Mouse (Mus musculus) stomach, embryonic 16.5 days (tissue): ENCODE measurements around the gene Gpd1. TPM values are rescaled to one million over a fixed set of nuclear protein-coding genes. Genes with fewer than 3 reads are reported as not detected.

Experiments
- ATAC-seq: fragments of 200-750 bp; cut with Nextera tagmentation; 2 replicates; pipeline ENCODE4 v1.8.0; 2017; ENCODE audit warnings: moderate number of reproducible peaks, moderate TSS enrichment; ENCODE audit not compliant: insufficient read depth, low FRiP score
- H3K27ac ChIP-seq: fragments of 300-500 bp; sonication (generic); 2 replicates; pipeline ENCODE4 v1.5.1; 2014; ENCODE audit warnings: low read length
- H3K27me3 ChIP-seq: fragments of 300-500 bp; sonication (generic); 2 replicates; pipeline ENCODE4 v1.6.1; 2014; ENCODE audit warnings: low read length, control low read depth, mixed read lengths; ENCODE audit not compliant: control insufficient read depth, insufficient read depth
- H3K36me3 ChIP-seq: fragments of 300-500 bp; sonication (generic); 2 replicates; pipeline ENCODE4 v1.6.1; 2014; ENCODE audit warnings: low read length; ENCODE audit not compliant: control insufficient read depth, insufficient read depth
- H3K4me1 ChIP-seq: fragments of 300-500 bp; sonication (generic); 2 replicates; pipeline ENCODE4 v1.6.1; 2014; ENCODE audit warnings: low read length, control low read depth, mixed read lengths; ENCODE audit not compliant: control insufficient read depth, insufficient read depth
- H3K4me2 ChIP-seq: fragments of 300-500 bp; sonication (generic); 2 replicates; pipeline ENCODE4 v1.6.1; 2014; ENCODE audit warnings: low read depth, low read length, mixed read lengths
- H3K4me3 ChIP-seq: fragments of 300-500 bp; sonication (generic); replicated peaks from 2 replicates; pipeline ENCODE4 v1.5.1; 2014; ENCODE audit warnings: mild to moderate bottlenecking, low read length
- H3K9ac ChIP-seq: fragments of 300-500 bp; sonication (generic); 2 replicates; pipeline ENCODE4 v1.6.1; 2014; ENCODE audit warnings: low read length
- H3K9me3 ChIP-seq: fragments of 300-500 bp; sonication (generic); replicated peaks from 2 replicates; pipeline ENCODE4 v1.6.1; 2016; ENCODE audit warnings: low read length, control low read depth; ENCODE audit not compliant: control insufficient read depth
- WGBS: fragments of 180-500 bp; shearing (Covaris S2); extraction: QIAGEN DNeasy Blood & Tissue Kit; methylation state at CpG from one replicate; pipeline ENCODE4 v1.1.7; 2014; 5-methylcytosine and 5-hydroxymethylcytosine counted together
- polyA plus RNA-seq: library from polyadenylated mRNA; unstranded; fragments of >200 nt; fragmentation: Nextera tagmentation; extraction: Ambion mirVana; gene quantifications from 2 replicates; pipeline ENCODE4 v1.2.1, GENCODE M21; 2015

Gene Gpd1
- polyA plus RNA-seq = 7.4 and 9.2 TPM in 2 replicates

DNA sequence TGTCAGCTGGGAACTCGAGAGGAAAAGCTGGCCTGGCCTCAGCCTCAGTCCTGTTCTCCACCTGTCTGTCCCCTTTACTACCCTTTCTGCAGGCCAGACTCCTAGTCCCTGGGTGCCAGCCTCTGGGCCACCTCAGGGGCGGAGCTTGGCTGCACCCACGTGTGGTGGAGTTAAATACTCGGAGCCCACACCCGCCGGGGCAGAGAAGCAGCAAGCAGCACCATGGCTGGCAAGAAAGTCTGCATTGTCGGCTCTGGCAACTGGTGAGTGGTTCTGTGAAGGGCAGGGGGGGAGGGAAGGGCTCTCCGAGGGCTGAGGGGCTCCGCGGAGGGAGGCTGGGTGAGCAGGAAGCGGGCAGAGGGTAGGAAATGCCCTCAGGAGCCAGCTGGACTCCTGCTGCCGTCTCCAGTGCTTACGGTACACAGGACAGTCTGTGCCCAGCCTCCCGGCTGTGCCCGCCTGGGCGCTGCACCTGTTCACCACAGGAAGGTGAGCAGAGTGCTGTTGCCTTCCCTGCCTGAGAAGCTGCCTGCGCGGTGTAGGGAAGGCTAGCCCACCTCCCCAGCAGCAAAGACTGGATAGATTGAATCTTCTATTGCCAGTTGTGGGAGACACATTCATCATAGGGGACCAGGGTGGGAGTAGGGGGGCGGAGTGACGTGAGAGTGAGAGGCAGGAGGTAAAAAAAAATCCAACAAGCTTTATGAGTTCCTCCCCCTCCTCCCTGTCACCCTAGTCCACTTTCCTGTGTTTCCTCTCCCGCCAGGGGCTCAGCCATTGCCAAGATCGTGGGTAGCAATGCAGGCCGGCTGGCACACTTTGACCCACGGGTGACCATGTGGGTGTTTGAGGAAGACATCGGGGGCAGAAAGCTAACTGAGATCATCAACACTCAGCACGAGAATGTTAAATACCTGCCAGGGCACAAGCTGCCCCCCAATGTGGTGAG lies at the start of gene Gpd1:
Gpd1 (plus strand) TSS at position 130 of the 949 bp plus-strand sequence.
- Histone ChIP-seq H3K9me3 (no peaks in the 10 kb centered on the region), H3K4me1 (no peaks in the 10 kb centered on the region), H3K4me2 (no peak within 1 kb of the TSS), H3K9ac (peak within 1 kb of the TSS; percentile 48), H3K27me3 (no peaks in the 10 kb centered on the region), H3K27ac (no peak within 1 kb of the TSS), H3K4me3 (no peak within 1 kb of the TSS), H3K36me3 (0 out of 2 replicates have a peak, but pooled peaks cover 7% of the 10 kb centered on the region)
- 0 out of 2 replicates have a peak, but pooled peaks have one; percentile 27 for ATAC-seq
- 63% methylated on average over 25 of the region's 26 CpGs for WGBS

DNA sequence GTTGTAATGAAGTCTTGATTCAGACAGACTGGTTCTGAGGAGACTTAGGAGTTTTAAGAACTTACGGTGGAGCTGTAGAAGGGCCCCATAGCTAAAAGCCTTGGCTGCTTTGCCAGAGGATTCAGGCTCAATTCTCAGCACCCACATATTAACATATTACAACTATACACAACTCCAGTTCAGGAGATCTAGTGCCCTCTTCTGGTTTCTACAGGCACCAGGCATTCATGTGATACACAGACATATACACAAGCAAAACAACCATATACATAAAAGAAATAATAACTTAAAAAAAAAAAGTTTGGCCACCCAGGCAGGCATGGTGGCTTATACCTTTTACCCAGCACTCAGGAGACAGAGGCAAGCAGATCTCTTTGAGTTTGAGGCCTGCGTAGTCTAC lies 49.8 kb upstream of the Gpd1 start:
- peaks cover 34% of the 10 kb centered on the region for H3K27me3 ChIP-seq
- no peak overlapping the region for H3K9ac ChIP-seq
- no peak overlapping the region for H3K27ac ChIP-seq
- H3K4me2 ChIP-seq = no peak overlapping the region
- no peak for ATAC-seq
- H3K4me1 ChIP-seq = peaks cover 14% of the 10 kb centered on the region
- WGBS = 97% methylated on average over 2 of the region's 2 CpGs
- no peak overlapping the region for H3K4me3 ChIP-seq
- H3K36me3 ChIP-seq = no peaks in the 10 kb centered on the region
- H3K9me3 ChIP-seq = no peaks in the 10 kb centered on the region

DNA sequence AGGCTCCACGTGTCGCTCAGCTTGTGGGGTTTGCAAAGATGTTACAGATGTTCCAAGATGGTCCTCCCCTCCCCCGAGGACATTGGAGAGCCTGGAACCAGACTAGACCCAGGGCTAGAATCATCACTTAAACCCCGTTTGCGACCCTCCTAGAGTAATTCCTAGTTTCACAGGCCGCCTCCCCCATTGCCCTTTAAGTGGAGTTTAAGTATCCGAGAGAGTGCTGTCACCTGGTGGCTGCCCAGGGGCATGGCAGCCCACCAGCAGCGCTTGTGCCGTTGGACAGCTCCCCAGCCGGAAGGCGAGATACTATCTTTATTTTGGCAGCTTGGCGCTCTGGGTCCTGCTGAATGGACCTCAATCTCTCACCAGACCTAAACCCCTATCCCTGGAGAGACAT lies 48.4 kb upstream of the Gpd1 start:
- peaks cover 38% of the 10 kb centered on the region for H3K27me3 ChIP-seq
- no peak overlapping the region for H3K4me2 ChIP-seq
- H3K9me3 ChIP-seq = no peaks in the 10 kb centered on the region
- H3K27ac ChIP-seq = no peak overlapping the region
- H3K9ac ChIP-seq = no peak overlapping the region
- peaks cover 14% of the 10 kb centered on the region for H3K4me1 ChIP-seq
- 2% methylated on average over 12 of the region's 12 CpGs for WGBS
- no peaks in the 10 kb centered on the region for H3K36me3 ChIP-seq
- no peak overlapping the region for H3K4me3 ChIP-seq
- no peak for ATAC-seq

DNA sequence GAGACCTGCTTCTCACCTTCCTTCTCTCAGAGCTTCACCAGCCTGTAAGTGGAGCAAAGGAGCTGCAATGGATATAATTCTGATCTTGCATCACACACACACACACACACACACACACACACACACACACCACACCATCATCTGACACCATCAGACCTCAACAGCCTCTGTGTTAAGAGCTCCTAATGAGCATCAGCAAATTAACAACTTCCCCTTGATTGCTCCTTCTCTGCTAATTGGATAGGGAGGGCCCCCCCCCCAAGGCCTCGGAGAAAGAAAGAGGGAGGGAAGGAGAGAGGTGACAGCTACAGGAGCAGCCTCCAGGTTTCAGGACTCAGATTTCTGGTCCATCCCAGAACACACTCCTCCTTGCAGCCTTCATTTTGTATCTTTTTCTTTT lies 47.9 kb upstream of the Gpd1 start:
- ATAC-seq = no peak
- no peak overlapping the region for H3K4me3 ChIP-seq
- 0% methylated on average over 1 of the region's 1 CpGs for WGBS
- no peaks in the 10 kb centered on the region for H3K9me3 ChIP-seq
- no peak overlapping the region for H3K27ac ChIP-seq
- H3K4me2 ChIP-seq = no peak overlapping the region
- peaks cover 38% of the 10 kb centered on the region for H3K27me3 ChIP-seq
- no peak overlapping the region for H3K9ac ChIP-seq
- H3K4me1 ChIP-seq = peaks cover 10% of the 10 kb centered on the region
- H3K36me3 ChIP-seq = no peaks in the 10 kb centered on the region

DNA sequence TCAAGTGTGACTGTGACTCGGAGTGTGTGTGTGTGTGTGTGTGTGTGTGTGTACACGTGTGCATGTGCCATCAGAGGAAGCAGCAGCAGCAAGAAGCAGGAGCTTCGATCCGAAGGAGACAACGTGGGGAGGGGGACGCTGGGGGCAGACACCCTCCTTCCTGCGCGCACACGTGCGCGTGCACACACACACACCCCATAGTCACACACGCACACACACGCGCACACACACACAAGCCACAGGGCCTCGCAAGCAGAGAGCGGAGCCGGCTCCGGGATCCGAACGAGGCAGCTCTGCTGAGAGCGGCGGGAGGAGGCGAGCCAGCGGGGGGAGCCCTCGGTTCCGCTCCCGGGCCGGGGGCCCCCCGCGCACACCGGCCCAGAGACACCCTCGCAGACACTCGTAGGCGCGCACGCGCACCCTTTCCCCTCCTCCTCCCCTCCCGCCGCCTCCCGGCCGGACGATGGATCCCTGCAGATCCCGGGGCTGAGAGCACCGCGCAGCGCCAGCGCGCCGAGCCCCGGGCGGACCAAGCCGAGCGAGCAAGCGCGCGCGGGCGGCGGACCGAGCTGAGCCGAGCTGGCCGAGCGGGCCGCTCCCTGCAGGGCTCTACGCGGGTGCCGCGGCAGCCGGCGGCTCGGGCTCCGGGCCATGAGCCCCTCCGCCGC lies 47.0 kb upstream of the Gpd1 start, which contains the start of gene Asic1:
Asic1 (plus strand) TSS at position 215 of the 668 bp plus-strand sequence.
- H3K9me3 ChIP-seq = no peaks in the 10 kb centered on the region
- H3K4me2 ChIP-seq = peak within 1 kb of the TSS; percentile 99
- ATAC-seq = peak; percentile 87
- WGBS = under 1% methylated on average over 43 of the region's 74 CpGs
- H3K9ac ChIP-seq = peak within 1 kb of the TSS; percentile 73
- H3K27me3 ChIP-seq = peaks cover 38% of the 10 kb centered on the region
- peak within 1 kb of the TSS; percentile 57 for H3K4me3 ChIP-seq
- no peak within 1 kb of the TSS for H3K27ac ChIP-seq
- peaks cover 5% of the 10 kb centered on the region for H3K4me1 ChIP-seq
- no peaks in the 10 kb centered on the region for H3K36me3 ChIP-seq

DNA sequence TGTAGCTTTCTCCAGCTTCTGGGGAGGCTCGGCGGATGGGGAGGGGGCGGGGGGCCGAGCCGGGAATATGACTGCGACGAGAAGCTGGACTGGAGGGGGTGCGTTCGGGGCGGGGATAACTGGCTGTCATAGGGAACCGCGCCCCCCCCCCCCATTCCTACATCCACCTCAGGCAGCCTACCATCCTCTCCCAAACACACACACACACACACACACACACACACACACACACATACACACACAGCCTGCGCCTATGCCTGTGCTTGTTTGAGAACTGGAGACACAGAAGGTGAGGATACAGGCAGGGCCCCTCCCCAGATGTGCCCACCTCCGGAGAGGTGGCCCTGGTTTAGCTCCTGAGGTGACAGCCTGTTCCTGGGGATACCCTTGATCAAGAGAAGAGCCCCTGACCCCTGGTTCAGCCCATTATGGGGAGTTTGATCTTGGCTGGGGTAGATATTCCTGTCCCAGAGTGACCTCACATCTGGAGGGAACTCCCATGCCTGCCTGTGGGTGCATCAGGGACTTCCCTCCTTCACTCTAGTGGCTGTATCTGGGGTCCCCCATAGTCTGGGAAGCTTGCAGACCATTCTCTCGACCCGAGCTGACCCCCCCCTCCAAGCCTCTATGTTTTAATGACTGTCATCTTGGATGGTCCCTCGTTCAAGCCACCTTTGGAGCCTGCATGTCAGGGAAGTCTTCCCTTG lies 46.2 kb upstream of the Gpd1 start:
- peaks cover 38% of the 10 kb centered on the region for H3K27me3 ChIP-seq
- peaks cover 3% of the 10 kb centered on the region for H3K4me1 ChIP-seq

DNA sequence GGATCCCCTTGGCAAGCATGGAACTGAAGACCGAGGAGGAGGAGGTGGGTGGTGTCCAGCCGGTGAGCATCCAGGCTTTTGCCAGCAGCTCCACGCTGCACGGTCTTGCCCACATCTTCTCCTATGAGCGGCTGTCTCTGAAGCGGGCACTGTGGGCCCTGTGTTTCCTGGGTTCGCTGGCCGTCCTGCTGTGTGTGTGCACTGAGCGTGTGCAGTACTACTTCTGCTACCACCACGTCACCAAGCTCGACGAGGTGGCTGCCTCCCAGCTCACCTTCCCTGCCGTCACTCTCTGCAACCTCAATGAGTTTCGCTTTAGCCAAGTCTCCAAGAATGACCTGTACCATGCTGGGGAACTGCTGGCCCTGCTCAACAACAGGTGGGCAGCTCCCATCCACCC lies 45.5 kb upstream of the Gpd1 start:
- Histone ChIP-seq H3K4me2 (no peak overlapping the region), H3K36me3 (no peaks in the 10 kb centered on the region), H3K4me3 (no peak overlapping the region), H3K9ac (no peak overlapping the region), H3K27me3 (peaks cover 33% of the 10 kb centered on the region), H3K9me3 (no peaks in the 10 kb centered on the region), H3K27ac (no peak overlapping the region), H3K4me1 (peaks cover 3% of the 10 kb centered on the region)
- WGBS = 69% methylated on average over 14 of the region's 14 CpGs
- no peak for ATAC-seq

More for the DNA sequence above, 46.2 kb upstream of the Gpd1 start:
- peak; percentile 22; the same call in 1 of the 2 replicates for ATAC-seq
- Histone ChIP-seq H3K9ac (peak overlapping the region; percentile 73), H3K27ac (no peak overlapping the region), H3K4me2 (peak overlapping the region; percentile 99), H3K9me3 (no peaks in the 10 kb centered on the region), H3K36me3 (no peaks in the 10 kb centered on the region), H3K4me3 (peak overlapping the region; percentile 57)
- WGBS = 7% methylated on average over 17 of the region's 17 CpGs

DNA sequence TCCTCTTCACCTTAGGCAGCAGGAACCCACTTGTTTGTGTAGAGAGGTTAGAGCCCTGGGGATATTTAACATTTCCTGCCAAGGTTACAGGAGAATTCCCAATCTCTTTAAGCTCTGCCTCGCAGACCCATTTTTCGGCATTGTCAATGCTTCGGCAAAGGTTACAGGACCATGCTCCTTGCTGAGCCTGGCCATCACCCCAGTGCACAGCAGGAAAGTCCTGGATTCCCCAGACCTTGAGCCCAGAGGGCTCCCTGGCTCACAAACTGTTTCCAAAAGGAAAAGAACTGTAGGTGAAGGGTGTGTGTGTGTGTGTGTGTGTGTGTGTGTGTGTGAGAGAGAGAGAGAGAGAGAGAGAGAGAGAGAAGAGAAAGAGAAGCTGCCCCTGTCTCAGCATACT lies 42.4 kb upstream of the Gpd1 start:
- H3K27me3 ChIP-seq = peaks cover 25% of the 10 kb centered on the region
- H3K36me3 ChIP-seq = no peaks in the 10 kb centered on the region
- peaks cover 3% of the 10 kb centered on the region for H3K4me1 ChIP-seq
- H3K4me2 ChIP-seq = no peak overlapping the region
- H3K4me3 ChIP-seq = no peak overlapping the region
- ATAC-seq = no peak
- WGBS = 69% methylated on average over 3 of the region's 3 CpGs
- no peak overlapping the region for H3K9ac ChIP-seq
- H3K9me3 ChIP-seq = no peaks in the 10 kb centered on the region
- no peak overlapping the region for H3K27ac ChIP-seq
